Mouse (Mus musculus) T-cell, adult 2 months (primary cell): ENCODE measurements around the gene Rab31.
A peak's percentile ranks its signal among the peaks of the same experiment; 100 is the strongest.

ENCODE experiments used
- DNase-seq: peaks from one replicate; pipeline ENCODE4 v3.0.0; 2022; ENCODE audit warnings: low spot score

The Rab31 gene

DNA sequence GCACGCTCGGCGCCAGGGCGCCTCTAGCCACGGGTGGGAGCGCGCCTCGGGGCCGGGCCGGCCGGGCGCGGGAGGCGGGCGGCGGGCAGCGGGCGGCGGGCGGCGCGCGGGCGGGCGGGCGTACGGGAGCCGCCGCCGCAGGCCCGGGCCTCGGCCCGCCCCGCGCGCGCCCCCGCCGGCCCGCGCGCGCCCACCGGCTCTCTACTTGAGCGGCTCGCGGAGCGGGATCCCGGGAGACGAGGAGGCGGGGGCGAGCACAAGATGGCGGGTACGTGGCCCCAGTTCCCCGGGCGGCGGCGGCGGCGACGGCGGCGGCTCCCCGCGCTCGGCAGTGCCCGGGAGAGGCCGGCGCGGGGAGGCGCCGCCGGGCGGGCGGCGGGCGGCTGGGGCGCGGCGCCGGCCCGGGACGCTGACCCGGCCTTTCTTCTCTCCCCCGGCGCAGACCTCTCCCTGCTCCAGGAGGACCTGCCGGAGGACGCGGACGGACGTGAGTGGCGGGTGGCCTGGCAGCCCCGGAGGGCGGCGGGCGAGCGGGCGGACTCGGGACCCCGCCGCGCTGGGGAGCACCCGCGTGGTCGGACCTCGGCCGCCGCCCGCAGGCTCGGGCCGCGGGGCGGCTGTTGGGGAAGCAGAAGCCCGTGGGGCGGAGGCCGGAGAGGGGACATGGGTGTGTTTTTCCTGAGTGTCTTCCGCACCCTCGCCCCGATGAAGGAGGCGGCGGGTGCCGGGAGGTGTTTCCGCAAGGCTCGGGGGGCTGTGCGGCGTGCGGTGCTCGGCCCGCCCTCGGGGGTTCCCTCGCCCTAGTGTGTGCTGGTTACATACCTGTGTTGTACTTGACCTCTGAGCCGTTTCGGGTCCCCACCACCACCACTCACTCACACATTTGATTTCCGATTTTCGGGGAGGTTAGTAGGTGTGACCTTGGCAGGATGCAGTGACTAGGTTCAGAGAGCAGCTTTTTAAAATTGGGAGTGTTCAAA is 10.9 kb upstream of the Rab31 start:
- peak; percentile 56 for DNase-seq

DNA sequence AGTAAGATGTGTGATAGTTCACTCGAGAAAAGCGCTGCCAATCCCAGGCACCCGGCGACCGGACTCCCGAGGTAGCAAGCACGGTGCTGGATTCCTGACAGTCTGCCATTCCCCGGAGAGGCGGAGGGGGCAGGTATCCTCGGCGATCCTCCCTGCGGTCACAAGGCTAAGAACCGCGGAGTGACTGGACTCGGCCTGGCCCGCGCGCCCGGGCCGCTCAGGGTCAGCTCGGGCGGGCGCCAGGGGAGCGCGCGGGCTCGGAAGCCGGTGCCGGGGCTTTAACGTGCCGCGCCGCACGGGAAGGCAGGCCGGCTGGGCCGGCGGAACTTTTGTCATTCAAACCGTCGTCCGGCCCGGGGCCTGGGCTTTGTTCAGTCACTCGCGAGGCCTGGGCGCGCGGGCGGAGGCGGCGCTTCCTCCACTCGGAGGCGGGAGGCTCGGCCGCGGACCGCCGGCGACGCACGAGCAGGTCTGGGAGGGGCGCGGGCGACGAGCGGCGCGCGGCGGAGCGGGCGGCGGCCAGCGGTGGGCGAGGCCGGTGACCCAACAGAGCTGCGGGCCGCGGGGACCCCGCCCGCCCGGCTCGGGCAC is 10.1 kb upstream of the Rab31 start, which contains the start of gene Ppp4r1:
Gene Ppp4r1, plus strand, starts transcription at position 23 of the 591 bp plus-strand sequence.
- DNase-seq = peak; percentile 35

DNA sequence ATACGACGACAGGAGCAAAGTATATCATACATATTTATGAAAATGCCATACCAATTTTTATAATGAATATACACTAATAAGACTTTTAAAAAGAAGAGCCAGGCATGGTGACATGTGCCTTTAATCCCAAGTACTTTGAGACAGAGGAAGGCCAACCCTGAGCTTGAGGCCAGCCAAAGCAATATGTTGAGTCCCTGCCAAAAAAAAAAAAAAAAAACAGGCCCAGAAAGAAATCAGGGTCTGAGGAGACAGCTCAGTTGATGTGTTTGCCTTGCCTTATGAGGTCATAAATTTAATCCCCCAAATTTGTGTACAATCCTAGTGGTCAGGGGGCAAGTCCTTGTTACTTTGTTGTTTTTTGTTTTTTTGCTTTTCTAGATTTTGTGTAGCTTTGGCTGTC is 8.4 kb upstream of the Rab31 start:
- no peak for DNase-seq

DNA sequence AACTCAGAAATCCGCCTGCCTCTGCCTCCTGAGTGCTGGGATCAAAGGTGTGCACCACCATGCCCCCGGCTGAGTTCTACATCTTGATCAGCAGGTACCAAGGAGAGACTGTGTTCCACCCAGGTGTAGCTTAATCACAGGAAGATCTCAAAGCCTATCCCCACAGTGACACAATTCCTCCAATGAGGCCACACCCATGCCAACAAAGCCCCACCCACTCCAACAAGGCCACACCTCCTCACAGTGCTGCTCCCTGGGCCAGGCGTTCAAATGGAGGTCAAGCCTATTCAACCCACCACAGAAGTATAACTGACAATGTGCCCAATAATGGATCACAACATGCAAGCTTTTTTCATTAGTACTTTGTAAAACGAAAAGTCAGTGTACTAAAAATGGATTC is 4.9 kb upstream of the Rab31 start:
- no peak for DNase-seq

DNA sequence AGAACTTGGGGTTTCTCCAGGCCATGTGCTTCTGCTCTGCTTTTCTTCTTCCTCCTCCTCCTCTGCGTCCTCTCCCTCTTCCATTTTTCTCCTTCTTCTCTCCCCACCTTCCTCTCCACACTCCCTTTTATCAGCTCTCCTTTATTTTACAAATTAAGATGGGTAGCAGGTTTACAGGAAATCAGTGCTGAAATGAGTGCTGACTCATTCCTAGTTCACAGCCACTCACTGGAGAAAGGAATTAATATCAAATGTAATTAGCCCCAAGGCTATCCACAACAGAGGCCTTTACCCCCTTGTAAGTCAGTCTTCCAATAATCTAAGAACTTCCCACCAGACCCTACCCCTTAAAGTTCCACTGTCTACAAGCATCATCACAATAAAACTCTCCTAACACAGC is 3.7 kb upstream of the Rab31 start:
- DNase-seq = no peak

DNA sequence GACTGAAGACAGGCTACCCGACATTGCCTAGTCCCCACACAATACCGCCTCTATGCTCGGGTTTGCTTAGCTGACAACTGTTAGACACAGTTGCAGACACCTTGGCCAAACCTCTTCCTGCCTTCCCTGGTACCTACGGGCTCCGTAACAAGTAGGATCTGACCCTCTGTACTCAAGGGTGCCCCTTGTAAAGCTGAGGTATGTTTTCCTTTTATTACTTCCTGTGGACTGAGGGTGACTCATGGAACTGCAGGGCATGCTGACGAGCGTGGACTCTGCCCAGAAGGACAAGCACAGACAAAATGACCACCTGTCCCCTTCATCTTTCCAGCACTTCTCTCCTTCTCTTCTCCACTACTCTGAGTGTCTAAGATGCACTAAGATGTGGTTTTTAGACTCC is 1.9 kb upstream of the Rab31 start:
- no peak for DNase-seq

DNA sequence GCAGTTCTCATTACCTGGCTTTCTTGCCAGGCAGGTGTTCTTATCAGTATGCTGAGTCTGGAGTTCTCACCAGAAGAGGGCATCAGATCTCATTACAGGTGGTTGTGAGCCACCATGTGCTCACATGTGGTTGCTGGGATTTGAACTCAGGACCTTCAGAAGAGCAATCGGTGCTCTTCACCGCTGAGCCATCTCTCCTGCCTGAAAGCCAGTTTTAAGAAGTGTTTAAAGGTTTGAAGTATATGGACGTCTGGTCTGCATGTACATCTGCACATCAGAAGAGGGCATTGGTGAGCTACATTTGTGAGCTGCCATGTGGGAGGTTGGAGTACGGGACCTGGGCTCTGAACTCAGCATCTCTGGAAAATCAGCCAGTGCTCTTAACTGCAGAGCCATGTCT is 1.1 kb upstream of the Rab31 start:
- DNase-seq = no peak

DNA sequence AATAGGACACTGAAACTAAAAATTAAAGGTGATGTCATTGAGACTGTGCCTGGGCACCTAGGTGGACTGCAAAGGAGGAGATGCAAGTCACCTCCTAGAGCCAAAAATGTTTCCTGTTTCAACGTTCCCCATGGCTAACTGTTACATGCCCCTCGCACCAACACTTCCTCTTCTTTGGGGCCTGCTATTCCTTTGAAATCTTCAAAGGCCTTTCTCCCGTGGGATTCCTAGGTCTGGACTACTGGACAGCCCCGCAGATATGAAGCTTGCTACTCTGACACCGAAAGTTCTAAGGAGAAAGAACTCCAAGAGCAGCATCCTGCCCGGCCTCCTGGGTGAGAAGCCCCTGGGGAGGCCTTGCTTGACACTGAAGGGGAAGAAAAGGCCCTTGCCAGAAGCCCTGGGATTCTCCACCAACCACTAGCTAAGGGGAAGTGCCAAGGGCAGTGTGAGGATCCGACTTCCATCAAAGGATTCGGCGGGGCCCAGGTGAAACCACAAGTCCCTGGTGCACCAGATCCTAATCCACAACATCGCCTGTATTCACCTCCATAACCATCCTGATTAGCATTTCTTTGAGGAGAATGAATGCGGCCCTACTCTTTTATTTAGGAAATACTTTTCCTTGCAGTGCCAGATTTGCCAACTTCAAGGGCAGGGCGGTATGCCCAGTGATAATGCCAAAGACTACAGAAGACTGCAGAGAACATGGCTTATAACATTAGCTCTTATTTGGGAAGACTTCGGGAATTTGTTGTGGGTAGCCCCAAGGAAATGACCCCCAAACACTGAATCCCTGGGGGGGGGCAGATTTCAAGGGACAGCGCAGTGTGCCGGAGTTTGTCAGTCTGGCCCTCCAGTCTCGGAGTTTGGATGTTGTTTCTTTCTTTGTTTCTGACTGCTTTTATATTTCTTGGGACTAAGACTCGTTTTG is 1.3 kb downstream of the Rab31 start:
- no peak for DNase-seq

DNA sequence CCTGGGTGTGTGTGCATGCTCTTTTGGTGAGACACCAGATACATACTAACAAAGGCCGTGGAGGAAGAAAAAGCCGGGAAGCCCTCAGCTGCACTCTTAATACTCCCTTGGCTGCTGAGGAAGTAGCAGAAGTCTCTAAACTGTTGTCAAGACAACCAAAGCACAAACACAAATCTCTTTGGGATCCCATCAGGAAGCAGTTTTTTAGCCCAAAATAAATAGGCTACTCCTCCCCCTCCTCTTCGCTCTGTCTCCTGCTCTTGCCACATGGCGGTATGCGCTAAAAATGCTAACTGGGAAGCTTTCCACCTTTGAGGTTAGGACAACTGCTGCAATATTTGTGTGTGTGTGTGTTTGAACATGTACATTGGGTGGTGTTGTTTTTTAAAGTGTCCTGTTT is 4.1 kb downstream of the Rab31 start:
- DNase-seq = no peak

DNA sequence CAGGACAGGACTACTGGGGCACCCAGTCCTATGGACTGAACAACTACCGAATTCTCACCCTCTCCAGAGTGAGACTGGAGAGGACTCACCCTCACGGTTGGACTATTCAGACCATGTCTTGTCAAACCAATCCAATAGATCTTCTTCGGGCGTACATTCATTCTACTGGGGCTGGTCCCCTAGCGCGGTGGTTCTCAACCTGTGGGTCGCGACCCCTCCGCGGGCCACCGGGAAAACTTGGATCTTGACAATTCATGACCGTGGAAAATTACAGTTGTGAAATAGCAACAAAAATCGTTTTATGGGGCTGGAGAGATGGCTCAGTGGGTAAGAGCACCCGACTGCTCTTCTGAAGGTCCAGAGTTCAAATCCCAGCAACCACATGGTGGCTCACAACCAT is 9.3 kb downstream of the Rab31 start:
- no peak for DNase-seq

DNA sequence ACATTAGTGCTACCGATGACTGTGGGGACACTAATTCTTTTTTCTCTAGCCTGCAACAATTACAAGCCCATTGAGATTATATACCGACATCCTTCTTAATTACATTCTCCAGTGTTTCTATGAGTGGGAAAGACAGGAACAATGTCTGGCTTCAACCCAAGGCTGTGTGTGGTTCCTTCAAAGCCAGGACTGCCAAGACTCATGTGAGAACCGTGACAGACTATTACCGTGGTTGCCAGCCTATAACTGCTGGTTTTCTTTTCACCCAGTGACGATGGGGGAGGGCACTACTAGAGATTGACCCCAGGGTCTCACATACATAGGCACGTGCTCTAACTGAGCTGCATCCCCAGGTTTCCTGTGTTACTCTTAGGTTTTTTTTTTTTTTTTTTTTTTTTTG is 15.4 kb downstream of the Rab31 start:
- no peak for DNase-seq

DNA sequence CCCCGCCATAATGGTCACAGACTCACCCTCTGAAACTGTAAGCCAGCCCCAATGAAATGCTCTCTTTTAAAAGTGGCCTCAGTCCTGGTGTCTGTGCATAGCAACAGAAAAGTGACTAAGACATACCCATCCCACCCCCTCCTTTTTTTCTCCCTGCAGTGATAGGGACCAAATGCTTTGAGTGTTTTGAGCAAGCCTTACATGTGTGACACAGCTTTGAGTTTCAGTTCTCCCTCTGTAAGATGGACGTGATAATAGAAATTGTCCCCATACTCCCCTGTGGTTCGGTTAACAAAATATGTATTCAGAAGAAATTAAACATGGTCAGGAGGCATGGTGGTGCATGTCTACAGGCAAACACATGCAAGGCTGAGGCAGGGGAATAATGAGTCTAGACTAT is 16.7 kb downstream of the Rab31 start:
- DNase-seq = no peak

DNA sequence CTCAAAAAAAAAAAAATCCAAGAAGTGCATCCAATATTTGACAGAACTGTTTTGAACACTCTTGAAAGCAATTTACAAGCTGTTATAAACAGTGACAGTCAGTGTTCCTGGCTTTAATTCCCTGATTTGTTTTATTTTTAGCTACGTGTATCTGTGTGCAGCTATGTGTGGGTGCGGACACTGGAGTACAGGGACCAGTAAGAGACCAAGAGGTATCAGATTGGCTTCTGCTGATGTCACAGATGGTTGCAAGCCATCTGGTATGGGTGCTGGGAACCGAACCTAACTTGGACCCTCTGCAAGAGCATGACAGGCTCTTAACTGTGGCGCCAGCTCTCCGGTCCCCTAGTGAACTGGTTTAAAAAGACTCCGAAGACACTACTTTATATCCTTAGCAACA is 19.4 kb downstream of the Rab31 start:
- no peak for DNase-seq

DNA sequence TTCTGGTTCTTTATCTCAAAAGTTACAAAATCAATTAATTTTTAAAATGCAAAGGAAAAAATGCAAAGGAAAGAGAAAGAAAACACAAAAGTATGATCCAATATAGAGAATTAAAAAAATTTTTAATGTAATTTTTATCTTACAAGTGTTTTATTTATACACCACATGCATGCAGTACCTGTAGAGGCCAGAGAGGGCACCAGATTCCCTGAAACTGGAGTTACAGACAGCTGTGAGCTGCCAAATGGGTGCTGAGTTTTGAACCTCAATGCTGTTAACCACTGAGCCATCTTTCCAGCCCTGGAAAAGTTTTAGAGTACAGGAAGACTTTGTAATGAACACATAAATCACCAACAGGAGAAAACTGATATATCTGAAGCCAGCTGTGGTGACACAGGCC is 22.3 kb downstream of the Rab31 start:
- DNase-seq = no peak

DNA sequence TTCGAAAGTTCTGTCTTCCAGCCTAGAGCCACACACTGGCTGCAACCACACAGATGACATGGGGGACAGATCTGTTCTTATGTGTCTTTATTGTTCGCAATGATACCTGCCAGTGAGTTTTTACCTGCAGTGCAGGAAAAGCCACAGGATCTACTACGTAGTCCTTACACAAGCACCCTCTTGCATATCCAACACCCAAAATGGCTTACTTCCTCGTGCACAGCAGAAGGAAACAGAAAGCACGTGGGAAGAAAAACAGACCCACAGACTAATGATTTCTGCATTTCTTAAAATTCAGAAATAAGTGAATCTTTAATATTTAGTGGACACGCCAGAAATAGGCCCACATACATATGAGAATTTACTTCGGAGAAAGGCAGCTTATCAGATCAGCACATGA is 22.7 kb downstream of the Rab31 start:
- DNase-seq = no peak

DNA sequence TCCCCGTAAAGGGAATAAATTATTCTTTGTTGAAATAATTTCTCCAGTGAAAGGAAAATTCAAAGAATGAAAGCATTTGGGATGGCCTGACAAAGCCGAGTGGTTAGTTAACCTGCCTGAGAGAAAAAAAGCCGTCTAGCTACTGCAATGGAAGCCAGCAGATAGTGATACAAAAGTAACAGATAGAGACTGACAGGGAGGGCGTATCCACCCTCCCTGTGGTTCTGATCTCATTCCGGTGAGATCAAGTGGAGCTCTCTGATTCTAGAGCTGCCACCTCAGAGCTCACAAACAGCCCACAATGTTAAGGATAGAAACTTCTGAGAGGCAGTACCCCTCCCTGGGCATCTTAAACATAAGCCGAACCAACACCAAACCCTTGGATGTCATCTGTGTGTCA is 23.6 kb downstream of the Rab31 start:
- no peak for DNase-seq

DNA sequence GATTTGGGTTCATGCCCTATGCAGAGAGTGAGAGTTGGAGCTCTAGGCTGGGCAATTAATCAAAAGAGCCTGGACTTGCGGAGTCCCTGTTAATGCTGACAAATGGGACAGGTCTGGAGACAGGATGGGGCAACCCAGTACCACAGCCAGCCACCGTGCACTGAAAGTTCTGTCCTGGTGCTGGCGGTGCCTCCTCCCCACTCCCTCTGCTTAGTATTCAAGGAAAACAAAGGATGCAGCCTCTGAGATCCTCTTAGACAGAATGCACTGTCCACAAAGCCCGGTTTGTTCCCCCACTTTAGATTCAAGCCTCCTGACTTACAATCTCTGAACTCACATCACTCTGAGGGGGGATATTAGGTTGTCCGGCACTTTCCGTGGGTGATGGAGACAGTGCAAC is 26.2 kb downstream of the Rab31 start:
- DNase-seq = no peak

DNA sequence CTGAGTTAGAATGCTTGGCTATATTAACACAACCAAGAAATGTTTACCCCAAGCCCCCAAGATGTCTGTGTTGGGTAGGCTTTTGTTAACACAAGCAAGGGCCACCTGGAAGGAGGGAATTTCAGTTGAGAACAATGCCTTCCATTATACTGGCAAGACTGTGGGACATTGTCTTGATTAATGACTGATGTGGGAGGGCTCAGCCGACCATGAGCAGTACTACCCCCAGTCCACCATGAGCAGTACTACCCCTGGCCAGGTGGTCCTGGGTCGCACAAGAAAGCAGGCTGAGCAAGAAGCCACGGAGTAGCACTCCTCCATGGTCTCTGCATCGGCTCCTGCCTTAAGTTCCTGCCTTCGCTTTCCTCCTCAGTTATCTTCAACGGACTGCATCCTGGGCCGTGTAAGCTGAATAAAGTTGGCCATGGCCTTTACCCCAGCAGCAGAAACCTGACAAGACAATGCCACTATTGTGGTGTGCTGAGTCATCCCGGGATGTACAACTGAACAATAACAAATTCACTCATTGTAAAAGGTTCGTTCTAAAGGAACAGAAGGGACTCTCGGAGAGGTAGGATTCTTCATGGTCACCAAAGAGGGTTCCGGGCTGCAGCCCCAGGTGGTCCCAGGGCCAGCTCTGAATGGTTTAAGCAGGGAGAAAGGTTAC is 28.8 kb downstream of the Rab31 start:
- DNase-seq = no peak

DNA sequence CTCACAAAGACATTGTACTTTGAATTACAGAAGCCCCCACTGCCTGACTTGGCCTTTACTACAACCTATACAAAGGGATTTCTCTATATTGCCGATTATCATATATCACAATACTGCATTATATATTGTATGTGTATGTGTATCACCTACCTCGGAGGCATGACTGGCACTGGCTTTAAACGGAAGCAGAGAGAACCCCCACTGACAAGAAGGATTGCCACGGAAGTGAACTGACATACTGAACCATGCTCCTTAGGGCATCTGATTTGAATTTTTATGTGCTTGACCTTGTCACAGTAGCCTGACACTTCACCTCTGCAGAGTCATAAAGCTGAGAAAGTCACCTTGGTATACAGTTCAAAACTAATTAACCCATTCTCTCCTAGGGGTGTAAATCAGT is 29.6 kb downstream of the Rab31 start:
- no peak for DNase-seq

DNA sequence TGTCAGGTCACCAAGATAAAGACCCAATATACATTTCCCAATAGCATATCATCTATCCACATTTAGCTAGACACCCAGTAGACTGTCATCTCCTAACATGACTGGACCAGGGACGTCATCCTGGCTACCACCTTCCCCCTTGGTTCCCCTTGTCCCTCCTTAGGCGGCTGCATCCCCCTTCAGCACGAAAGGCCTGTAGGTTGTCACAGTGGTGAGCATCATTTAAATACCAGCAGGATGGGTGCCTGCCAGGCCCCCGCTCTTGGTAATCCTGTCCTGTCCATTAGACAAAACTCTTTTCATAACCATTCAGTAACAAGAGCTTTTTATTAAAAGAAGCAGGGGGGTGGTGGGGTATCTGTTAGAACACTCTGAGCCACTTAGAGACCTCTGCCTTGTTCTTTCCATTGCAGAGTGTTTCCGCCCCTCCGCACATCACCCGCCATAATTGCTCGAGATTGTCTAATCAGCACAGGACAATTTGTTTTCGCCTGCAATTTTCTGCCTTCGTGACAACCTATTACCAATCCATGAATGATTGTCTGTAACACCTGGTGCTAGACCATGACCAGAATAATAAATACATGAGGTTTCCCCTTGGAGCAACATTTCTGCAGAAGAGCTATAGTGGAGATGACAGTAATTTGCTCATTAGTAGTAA is 30.2 kb downstream of the Rab31 start:
- no peak for DNase-seq

DNA sequence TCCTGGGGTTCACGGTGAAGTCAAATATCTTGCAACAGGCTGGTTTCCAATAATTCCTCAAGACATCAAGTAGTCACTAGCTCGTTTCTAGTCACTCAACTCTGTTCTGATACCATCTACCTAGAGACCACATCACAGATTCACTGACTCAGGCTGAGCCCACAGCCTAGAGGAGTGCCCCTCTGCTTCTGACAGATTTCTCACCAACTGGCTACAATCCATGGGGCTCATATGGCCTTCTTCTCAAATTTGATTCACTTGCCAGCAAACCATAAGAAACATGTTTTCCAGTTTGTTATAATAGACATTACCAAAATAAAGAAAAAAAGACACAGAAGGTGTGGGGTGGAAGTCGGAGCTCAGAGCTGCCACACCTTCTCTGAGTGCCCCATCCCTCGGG is 31.0 kb downstream of the Rab31 start:
- DNase-seq = no peak
